Mouse (Mus musculus) small intestine, adult 10 weeks (tissue): ENCODE results near the gene Endov. TPM values are rescaled to one million over a fixed set of nuclear protein-coding genes. Genes with fewer than 3 reads are reported as not detected.

Source experiments
- polyA plus RNA-seq: library from polyadenylated mRNA; stranded (reverse); fragments of 350-450 nt; fragmentation: Illumina TruSeq; extraction: RNeasy Lipid Tissue Mini Kit (QIAGEN cat#74804); gene quantifications from one replicate; pipeline ENCODE4 v1.2.3, GENCODE M21; 2014; ENCODE audit warnings: low replicate concordance

Endov gene
- 0.33 TPM for polyA plus RNA-seq

DNA sequence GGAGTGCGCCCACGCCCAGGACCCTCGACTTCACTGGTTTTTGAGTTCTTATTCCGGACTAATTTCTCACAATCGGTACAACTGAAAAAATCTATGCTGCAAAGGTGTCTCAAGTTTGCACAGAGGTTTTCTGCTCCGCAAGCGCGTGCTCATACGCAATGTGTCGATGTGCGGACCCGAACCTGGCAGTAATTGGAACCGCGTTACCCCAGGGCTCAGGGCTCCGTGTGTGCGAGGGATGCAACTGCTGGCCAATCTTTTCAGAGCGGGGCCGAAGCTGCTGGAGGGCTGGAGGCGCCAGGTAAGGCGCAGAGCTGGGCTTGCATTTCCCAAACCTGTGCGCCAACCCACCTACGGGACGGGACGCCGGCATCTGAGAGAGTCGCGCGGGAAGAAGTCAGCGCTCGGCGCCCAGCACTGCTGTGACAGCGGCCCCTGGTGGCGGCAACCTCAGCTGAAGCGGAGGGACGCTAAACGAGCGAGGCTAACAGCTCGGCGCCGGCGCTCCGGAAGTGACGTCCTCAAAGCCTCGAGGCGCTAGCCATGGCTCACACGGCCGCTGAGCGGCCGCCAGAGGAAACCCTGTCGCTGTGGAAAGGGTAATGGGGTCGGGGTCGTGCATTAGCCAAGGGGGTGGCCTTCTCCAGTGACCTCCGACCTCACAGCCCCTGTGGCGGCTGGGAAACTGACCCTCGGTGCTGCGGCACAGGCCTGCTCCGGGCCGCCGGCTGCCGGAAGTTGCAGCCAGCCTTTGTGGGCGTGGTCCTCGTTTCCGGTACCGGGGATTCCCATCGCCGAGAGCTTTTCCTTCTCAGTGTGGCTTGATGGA, at the start of gene Endov:
Endov (plus strand) TSS at position 487 of the 829 bp plus-strand sequence.

DNA sequence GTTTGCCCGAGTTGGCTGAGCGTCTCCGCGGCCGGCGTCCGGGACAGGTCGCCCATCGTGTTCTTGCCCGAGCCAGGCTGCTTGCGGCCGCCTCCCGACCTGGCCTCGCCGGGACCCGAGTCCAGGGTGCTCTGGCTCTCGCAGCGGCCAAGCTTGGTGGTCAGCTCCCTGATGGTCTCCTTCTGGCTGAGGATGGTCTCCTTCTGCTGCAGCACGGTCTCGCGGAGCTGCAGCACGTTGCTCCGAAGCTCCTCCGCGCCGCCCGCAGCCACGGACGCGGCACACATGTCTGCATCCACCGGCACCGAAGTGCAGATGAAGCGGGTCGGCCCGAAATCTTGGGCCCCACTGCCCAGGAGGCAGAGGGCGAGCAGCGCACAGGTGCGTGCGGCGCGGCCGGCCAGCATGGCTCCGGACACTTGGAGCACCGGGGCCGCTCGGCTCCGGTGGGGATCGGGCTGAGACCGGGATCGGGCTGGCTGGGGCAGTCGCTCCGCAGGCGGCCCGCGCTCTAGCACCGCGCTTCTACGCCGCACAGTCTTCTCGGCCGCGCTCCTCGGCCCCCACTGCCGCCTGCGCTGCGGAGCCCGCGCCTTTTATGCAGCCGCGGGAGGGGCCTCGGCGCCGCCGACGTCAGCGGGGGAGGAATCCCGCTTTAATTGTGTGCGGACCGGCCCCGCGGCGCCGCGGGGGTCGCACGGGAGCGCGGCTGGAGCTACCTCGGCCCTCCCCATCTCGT, 56.2 kb downstream of the Endov start, which contains the start of gene Nptx1:
Nptx1 (minus strand) TSS at position 571 of the 739 bp plus-strand sequence.

Other genes starting within 250 kb of the Endov start
- gene Gaa, start 223.5 kb upstream of the Endov start, polyA plus RNA-seq, result not detected
- gene Eif4a3, start 191.3 kb upstream of the Endov start, polyA plus RNA-seq, result 31.3 TPM
- not detected for gene Card14, start 183.6 kb upstream of the Endov start, polyA plus RNA-seq
- 0.74 TPM for gene Sgsh, start 135.8 kb upstream of the Endov start, polyA plus RNA-seq
- 1.4 TPM for gene Slc26a11, start 135.8 kb upstream of the Endov start, polyA plus RNA-seq
- gene Rnf213, start 98.2 kb upstream of the Endov start, polyA plus RNA-seq, result 115 TPM
- gene Nptx1, start 56.4 kb downstream of the Endov start, polyA plus RNA-seq, result 0.93 TPM
- 1.3 TPM for gene Rptor, start 111.6 kb downstream of the Endov start, polyA plus RNA-seq